Mouse (Mus musculus): ENCODE data around the gene Il12a.

Il12a gene

GRCm38 (mm10) chr3:68675216-68675835 is 15.1 kb upstream of the Il12a start:
- no peak for TF ChIP-seq GATA4 (IDR thresholded peaks at IDR 0.05; ENCODE audit: insufficient replicate concordance, low read length)

GRCm38 (mm10) chr3:68675980-68676678 is 14.3 kb upstream of the Il12a start:
- no peak for TF ChIP-seq GATA4 (IDR thresholded peaks at IDR 0.05; ENCODE audit: insufficient replicate concordance, low read length)

- no peak for TF ChIP-seq GATA4 (IDR thresholded peaks at IDR 0.05; ENCODE audit: insufficient replicate concordance, low read length)
These were observed 13.6 kb upstream of the Il12a start for GRCm38 (mm10) chr3:68676831-68677303.

- TF ChIP-seq GATA4 (IDR thresholded peaks at IDR 0.05; ENCODE audit: insufficient replicate concordance, low read length), result no peak
These were observed 11.4 kb upstream of the Il12a start for GRCm38 (mm10) chr3:68678805-68679585.

GRCm38 (mm10) chr3:68683579-68683978 is 6.9 kb upstream of the Il12a start:
- TF ChIP-seq GATA4 (IDR thresholded peaks at IDR 0.05; ENCODE audit: insufficient replicate concordance, low read length), result no peak

- TF ChIP-seq GATA4 (IDR thresholded peaks at IDR 0.05; ENCODE audit: insufficient replicate concordance, low read length), result no peak
These were observed 6.2 kb upstream of the Il12a start for GRCm38 (mm10) chr3:68684207-68684606.

- TF ChIP-seq GATA4 (IDR thresholded peaks at IDR 0.05; ENCODE audit: insufficient replicate concordance, low read length), result no peak
These were observed 3.4 kb upstream of the Il12a start for GRCm38 (mm10) chr3:68686852-68687560.

GRCm38 (mm10) chr3:68689346-68689745 is 1.1 kb upstream of the Il12a start:
- TF ChIP-seq GATA4 (IDR thresholded peaks at IDR 0.05; ENCODE audit: insufficient replicate concordance, low read length), result no peak

- TF ChIP-seq GATA4 (IDR thresholded peaks at IDR 0.05; ENCODE audit: insufficient replicate concordance, low read length), result no peak
These were observed 795 bp downstream of the Il12a start for GRCm38 (mm10) chr3:68691100-68691778.

GRCm38 (mm10) chr3:68691938-68692599 is 1.6 kb downstream of the Il12a start:
- TF ChIP-seq GATA4 (IDR thresholded peaks at IDR 0.05; ENCODE audit: insufficient replicate concordance, low read length), result no peak

GRCm38 (mm10) chr3:68692600-68693225 is 2.3 kb downstream of the Il12a start:
- TF ChIP-seq GATA4 (IDR thresholded peaks at IDR 0.05; ENCODE audit: insufficient replicate concordance, low read length), result no peak

- TF ChIP-seq GATA4 (IDR thresholded peaks at IDR 0.05; ENCODE audit: insufficient replicate concordance, low read length), result no peak
These were observed 3.1 kb downstream of the Il12a start for GRCm38 (mm10) chr3:68693441-68694048.

- no peak for TF ChIP-seq GATA4 (IDR thresholded peaks at IDR 0.05; ENCODE audit: insufficient replicate concordance, low read length)
These were observed 4.9 kb downstream of the Il12a start for GRCm38 (mm10) chr3:68695321-68695720.

Measured in liver, adult (tissue).